Mouse (Mus musculus): ENCODE data around the gene Grid1. TPM values are rescaled to one million over a fixed set of nuclear protein-coding genes. Genes with fewer than 3 reads are reported as not detected.
A peak's percentile ranks its signal among the peaks of the same experiment; 100 is the strongest.

Grid1 gene
- 0.23 and 0.26 TPM in 2 replicates for polyA plus RNA-seq (2016; fragmentation: Nextera tagmentation; extraction: Ambion mirVana)

- H3K4me1 ChIP-seq, result peaks cover 9% of the 10 kb centered on the region; the same call in 1 of the 2 replicates
- peak within 1 kb of the TSS; percentile 60 for H3K4me2 ChIP-seq
- no peaks in the 10 kb centered on the region for H3K9me3 ChIP-seq (replicated peaks)
- no peak within 1 kb of the TSS for H3K27ac ChIP-seq
- H3K36me3 ChIP-seq, result no peaks in the 10 kb centered on the region
- H3K4me3 ChIP-seq, result peak within 1 kb of the TSS; percentile 51
- H3K9ac ChIP-seq, result no peak within 1 kb of the TSS
- 1% methylated on average over 61 of the region's 96 CpGs for WGBS (ENCODE audit: insufficient replicate concordance)
- 0 out of 2 replicates have a peak, but pooled peaks have one; percentile 8 for ATAC-seq
- H3K27me3 ChIP-seq (replicated peaks), result peaks cover 90% of the 10 kb centered on the region
These were observed at the start of gene Grid1 for GRCm38 (mm10) chr14:34819919-34820652. Gene Grid1, plus strand, starts transcription at chr14:34820108.

- no peak overlapping the region for H3K4me3 ChIP-seq
- H3K4me2 ChIP-seq, result peak overlapping the region; percentile 96
- H3K27ac ChIP-seq, result no peak overlapping the region
- WGBS (ENCODE audit: insufficient replicate concordance), result 49% methylated on average over 6 of the region's 6 CpGs
- H3K9me3 ChIP-seq (replicated peaks), result no peaks in the 10 kb centered on the region
- H3K36me3 ChIP-seq, result no peaks in the 10 kb centered on the region
- peaks cover 37% of the 10 kb centered on the region for H3K4me1 ChIP-seq
- no peaks in the 10 kb centered on the region for H3K27me3 ChIP-seq (replicated peaks)
- no peak overlapping the region for H3K9ac ChIP-seq
- ATAC-seq, result peak; percentile 43
These were observed 49.4 kb upstream of the Grid1 start for GRCm38 (mm10) chr14:34770467-34770866.

GRCm38 (mm10) chr14:34771601-34772000 is 48.3 kb upstream of the Grid1 start:
- Histone ChIP-seq H3K4me1 (peaks cover 37% of the 10 kb centered on the region), H3K9me3 (replicated peaks) (no peaks in the 10 kb centered on the region), H3K9ac (no peak overlapping the region), H3K36me3 (no peaks in the 10 kb centered on the region), H3K27me3 (replicated peaks) (no peaks in the 10 kb centered on the region), H3K4me3 (no peak overlapping the region), H3K4me2 (peak overlapping the region; percentile 28), H3K27ac (no peak overlapping the region)
- ATAC-seq, result no peak
- WGBS (ENCODE audit: insufficient replicate concordance), result 16% methylated on average over 9 of the region's 9 CpGs

- no peaks in the 10 kb centered on the region for H3K9me3 ChIP-seq (replicated peaks)
- peaks cover 37% of the 10 kb centered on the region for H3K4me1 ChIP-seq
- no peak overlapping the region for H3K4me2 ChIP-seq
- WGBS (ENCODE audit: insufficient replicate concordance), result 50% methylated on average over 7 of the region's 7 CpGs
- H3K27me3 ChIP-seq (replicated peaks), result 0 out of 2 replicates have a peak, but pooled peaks cover 5% of the 10 kb centered on the region
- no peaks in the 10 kb centered on the region for H3K36me3 ChIP-seq
- no peak overlapping the region for H3K4me3 ChIP-seq
- no peak overlapping the region for H3K9ac ChIP-seq
- ATAC-seq, result no peak
- no peak overlapping the region for H3K27ac ChIP-seq
These were observed 47.8 kb upstream of the Grid1 start for GRCm38 (mm10) chr14:34772132-34772531.

- ATAC-seq, result no peak
- H3K4me2 ChIP-seq, result no peak overlapping the region
- 0 out of 2 replicates have a peak, but pooled peaks cover 8% of the 10 kb centered on the region for H3K27me3 ChIP-seq (replicated peaks)
- 50% methylated on average over 3 of the region's 3 CpGs for WGBS (ENCODE audit: insufficient replicate concordance)
- H3K27ac ChIP-seq, result no peak overlapping the region
- H3K9ac ChIP-seq, result no peak overlapping the region
- H3K4me3 ChIP-seq, result no peak overlapping the region
- H3K36me3 ChIP-seq, result no peaks in the 10 kb centered on the region
- H3K9me3 ChIP-seq (replicated peaks), result no peaks in the 10 kb centered on the region
- peaks cover 30% of the 10 kb centered on the region for H3K4me1 ChIP-seq
These were observed 46.2 kb upstream of the Grid1 start for GRCm38 (mm10) chr14:34773681-34774080.

GRCm38 (mm10) chr14:34774231-34774630 is 45.7 kb upstream of the Grid1 start:
- no peak overlapping the region for H3K4me3 ChIP-seq
- no peak for ATAC-seq
- no peak overlapping the region for H3K9ac ChIP-seq
- no peaks in the 10 kb centered on the region for H3K9me3 ChIP-seq (replicated peaks)
- peaks cover 24% of the 10 kb centered on the region for H3K4me1 ChIP-seq
- H3K27ac ChIP-seq, result no peak overlapping the region
- no peaks in the 10 kb centered on the region for H3K36me3 ChIP-seq
- 0 out of 2 replicates have a peak, but pooled peaks cover 8% of the 10 kb centered on the region for H3K27me3 ChIP-seq (replicated peaks)
- WGBS (ENCODE audit: insufficient replicate concordance), result 65% methylated on average over 6 of the region's 6 CpGs
- no peak overlapping the region for H3K4me2 ChIP-seq

- 68% methylated on average over 12 of the region's 12 CpGs for WGBS (ENCODE audit: insufficient replicate concordance)
- ATAC-seq, result no peak
These were observed 43.1 kb upstream of the Grid1 start for GRCm38 (mm10) chr14:34776719-34777385.

GRCm38 (mm10) chr14:34777810-34778209 is 42.1 kb upstream of the Grid1 start:
- H3K27ac ChIP-seq, result no peak overlapping the region
- no peaks in the 10 kb centered on the region for H3K4me1 ChIP-seq
- no peak overlapping the region for H3K4me2 ChIP-seq
- no peak for ATAC-seq
- H3K9ac ChIP-seq, result no peak overlapping the region
- 12% methylated on average over 10 of the region's 10 CpGs for WGBS (ENCODE audit: insufficient replicate concordance)
- H3K27me3 ChIP-seq (replicated peaks), result 0 out of 2 replicates have a peak, but pooled peaks cover 8% of the 10 kb centered on the region
- H3K9me3 ChIP-seq (replicated peaks), result no peaks in the 10 kb centered on the region
- H3K4me3 ChIP-seq, result no peak overlapping the region
- no peaks in the 10 kb centered on the region for H3K36me3 ChIP-seq

More at GRCm38 (mm10) chr14:34776719-34777385, 43.1 kb upstream of the Grid1 start:
- Histone ChIP-seq H3K36me3 (no peaks in the 10 kb centered on the region), H3K4me2 (no peak overlapping the region), H3K9ac (no peak overlapping the region), H3K27me3 (replicated peaks) (0 out of 2 replicates have a peak, but pooled peaks cover 8% of the 10 kb centered on the region), H3K9me3 (replicated peaks) (no peaks in the 10 kb centered on the region), H3K27ac (no peak overlapping the region), H3K4me3 (no peak overlapping the region), H3K4me1 (no peaks in the 10 kb centered on the region)

GRCm38 (mm10) chr14:34778760-34779159 is 41.1 kb upstream of the Grid1 start:
- H3K4me2 ChIP-seq, result no peak overlapping the region
- no peak overlapping the region for H3K9ac ChIP-seq
- 0 out of 2 replicates have a peak, but pooled peaks cover 8% of the 10 kb centered on the region for H3K27me3 ChIP-seq (replicated peaks)
- 66% methylated on average over 7 of the region's 7 CpGs for WGBS (ENCODE audit: insufficient replicate concordance)
- H3K4me1 ChIP-seq, result no peaks in the 10 kb centered on the region
- no peak overlapping the region for H3K4me3 ChIP-seq
- ATAC-seq, result no peak
- no peaks in the 10 kb centered on the region for H3K36me3 ChIP-seq
- no peak overlapping the region for H3K27ac ChIP-seq
- H3K9me3 ChIP-seq (replicated peaks), result no peaks in the 10 kb centered on the region

- H3K4me1 ChIP-seq, result no peaks in the 10 kb centered on the region
These were observed 26.4 kb upstream of the Grid1 start for GRCm38 (mm10) chr14:34793406-34794037.

GRCm38 (mm10) chr14:34810763-34811489 is 9.0 kb upstream of the Grid1 start:
- no peak for ATAC-seq
- Histone ChIP-seq H3K36me3 (no peaks in the 10 kb centered on the region), H3K4me1 (no peaks in the 10 kb centered on the region), H3K27ac (no peak overlapping the region), H3K9me3 (replicated peaks) (no peaks in the 10 kb centered on the region), H3K4me3 (no peak overlapping the region), H3K4me2 (no peak overlapping the region), H3K9ac (no peak overlapping the region), H3K27me3 (replicated peaks) (peaks cover 5% of the 10 kb centered on the region)
- WGBS (ENCODE audit: insufficient replicate concordance), result 24% methylated on average over 16 of the region's 16 CpGs

More at GRCm38 (mm10) chr14:34793406-34794037, 26.4 kb upstream of the Grid1 start:
- no peak overlapping the region for H3K27ac ChIP-seq
- no peak overlapping the region for H3K4me3 ChIP-seq
- 45% methylated on average over 1 of the region's 1 CpGs for WGBS (ENCODE audit: insufficient replicate concordance)
- no peak overlapping the region for H3K4me2 ChIP-seq
- H3K9me3 ChIP-seq (replicated peaks), result no peaks in the 10 kb centered on the region
- no peak for ATAC-seq
- H3K9ac ChIP-seq, result no peak overlapping the region
- H3K27me3 ChIP-seq (replicated peaks), result no peaks in the 10 kb centered on the region
- H3K36me3 ChIP-seq, result no peaks in the 10 kb centered on the region

Measured in liver, embryonic 12.5 days (tissue).